Mouse (Mus musculus): ENCODE results near the gene Scml4.

The Scml4 gene

GRCm38 (mm10) chr10:42951078-42952045 is 91.2 kb downstream of the Scml4 start:
- peak; percentile 25 for DNase-seq (ENCODE audit: low spot score)

- no peak for DNase-seq (ENCODE audit: low spot score)
Measured at GRCm38 (mm10) chr10:42952046-42952420, 91.9 kb downstream of the Scml4 start.

GRCm38 (mm10) chr10:42953601-42954000 is 93.4 kb downstream of the Scml4 start:
- no peak for DNase-seq (ENCODE audit: low spot score)

GRCm38 (mm10) chr10:42955205-42955604 is 95.0 kb downstream of the Scml4 start:
- no peak for DNase-seq (ENCODE audit: low spot score)

- DNase-seq (ENCODE audit: low spot score) = peak; percentile 87
Measured at GRCm38 (mm10) chr10:42957881-42958651, 97.9 kb downstream of the Scml4 start.

GRCm38 (mm10) chr10:42958686-42959085 is 98.5 kb downstream of the Scml4 start:
- peak; percentile 57 for DNase-seq (ENCODE audit: low spot score)

- no peak for DNase-seq (ENCODE audit: low spot score)
Measured at GRCm38 (mm10) chr10:42961771-42962170, 101.6 kb downstream of the Scml4 start.

GRCm38 (mm10) chr10:42962181-42962601 is 102.0 kb downstream of the Scml4 start:
- no peak for DNase-seq (ENCODE audit: low spot score)

- DNase-seq (ENCODE audit: low spot score) = no peak
Measured at GRCm38 (mm10) chr10:42962655-42963054, 102.5 kb downstream of the Scml4 start.

GRCm38 (mm10) chr10:42963061-42963460 is 102.9 kb downstream of the Scml4 start:
- no peak for DNase-seq (ENCODE audit: low spot score)

GRCm38 (mm10) chr10:42968332-42968731 is 108.2 kb downstream of the Scml4 start:
- no peak for DNase-seq (ENCODE audit: low spot score)

- DNase-seq (ENCODE audit: low spot score) = peak; percentile 89
Measured at GRCm38 (mm10) chr10:42972504-42973172, 112.5 kb downstream of the Scml4 start.

GRCm38 (mm10) chr10:42973537-42973936 is 113.4 kb downstream of the Scml4 start:
- DNase-seq (ENCODE audit: low spot score) = no peak

GRCm38 (mm10) chr10:42976577-42976976 is 116.4 kb downstream of the Scml4 start:
- no peak for DNase-seq (ENCODE audit: low spot score)

GRCm38 (mm10) chr10:42978346-42978745 is 118.2 kb downstream of the Scml4 start:
- DNase-seq (ENCODE audit: low spot score) = no peak

GRCm38 (mm10) chr10:42980999-42981757 is 121.0 kb downstream of the Scml4 start:
- DNase-seq (ENCODE audit: low spot score) = no peak

GRCm38 (mm10) chr10:42984886-42985285 is 124.7 kb downstream of the Scml4 start:
- no peak for DNase-seq (ENCODE audit: low spot score)

- peak; percentile 82 for DNase-seq (ENCODE audit: low spot score)
Measured at GRCm38 (mm10) chr10:42987594-42988052, 127.5 kb downstream of the Scml4 start.

GRCm38 (mm10) chr10:42988627-42989026 is 128.5 kb downstream of the Scml4 start:
- no peak for DNase-seq (ENCODE audit: low spot score)

- peak; percentile 84 for DNase-seq (ENCODE audit: low spot score)
Measured at GRCm38 (mm10) chr10:42989910-42990309, 129.7 kb downstream of the Scml4 start.

- DNase-seq (ENCODE audit: low spot score) = no peak
Measured at GRCm38 (mm10) chr10:42991018-42991417, 130.8 kb downstream of the Scml4 start.
